Mouse (Mus musculus) G1E (cell line): Measurements from ENCODE around the gene Plekha7.

ENCODE experiments used
- CTCF ChIP-seq: IDR thresholded peaks from 2 replicates; pipeline ENCODE4 v1.5.1; 2012; ENCODE audit warnings: low read depth, low read length, inconsistent platforms, mixed read lengths
- GATA1 ChIP-seq: IDR thresholded peaks from 2 replicates; pipeline ENCODE4 v1.6.1; 2012; ENCODE audit warnings: borderline replicate concordance, low read length, inconsistent platforms, mixed read lengths

DNA sequence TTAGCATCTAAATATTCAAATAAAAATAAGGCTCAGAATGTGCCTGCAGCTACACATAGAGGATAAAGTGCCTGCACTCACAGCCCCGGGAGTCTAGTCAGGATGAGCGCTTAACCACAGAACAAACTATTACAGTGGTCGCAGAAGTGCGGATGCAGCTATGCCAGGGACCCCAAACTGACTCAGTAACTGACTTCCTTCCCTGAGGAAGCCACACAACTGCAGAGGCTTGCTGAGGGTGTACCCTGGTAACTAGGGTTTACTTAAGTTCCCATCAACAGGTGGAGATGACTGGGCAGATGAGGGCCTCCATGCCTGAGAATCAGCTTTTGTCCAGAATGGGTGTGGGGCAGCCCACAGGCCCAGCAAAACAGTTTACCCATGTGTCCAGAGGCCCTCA is 69.9 kb downstream of the Plekha7 start:
- no peak for TF ChIP-seq CTCF
- no peak for TF ChIP-seq GATA1
